Mouse (Mus musculus) left cerebral cortex, adult 18-20 months (tissue): Measurements from ENCODE around the gene Gm7735. TPM values are rescaled to one million over a fixed set of nuclear protein-coding genes. Genes with fewer than 3 reads are reported as not detected.
"Not testable (repeated sequence)": the region's sequence is repeated elsewhere in the genome, so short reads cannot be mapped to it uniquely, and the experiment has no call there.

Source experiments
- DNase-seq, 2 experiments: peaks; one replicate each; pipeline ENCODE4 v3.0.0; 2021 to 2022; ENCODE audit warnings: low spot score in 2 of 2, mixed read lengths in 1 of 2
- long read RNA-seq, 2 experiments: library from polyadenylated mRNA; stranded (forward); transcript quantifications; one replicate each; pipeline ENCODE4 v2.0.0; 2021
- total RNA-seq, 2 experiments: library from RNA; stranded (reverse); gene quantifications; 2 replicates each; pipeline ENCODE4 v1.2.3; 2021

Gm7735 gene
- not detected for total RNA-seq
- long read RNA-seq, experiment 1, result 0 reads
- long read RNA-seq, experiment 2, result 0 reads

- DNase-seq, result not testable (repeated sequence)
Observed at GRCm38 (mm10) chr16:89169190-89169589, at the start of gene Gm7735. TSS of gene Gm7735 (plus strand) at chr16:89169490.

- no peak for DNase-seq
Observed at GRCm38 (mm10) chr16:89140551-89140950, 28.7 kb upstream of the Gm7735 start, which contains the start of gene Gm6358. TSS of gene Gm6358 (plus strand) at chr16:89140851.

GRCm38 (mm10) chr16:89150786-89151185 lies 18.5 kb upstream of the Gm7735 start, which contains the start of gene Gm10061:
TSS of gene Gm10061 (plus strand) at chr16:89151086.
- DNase-seq, result no peak

- no peak for DNase-seq
Observed at GRCm38 (mm10) chr16:89157652-89158051, 11.6 kb upstream of the Gm7735 start, which contains the start of gene Gm9789. TSS of gene Gm9789 (plus strand) at chr16:89157952.

- DNase-seq, result no peak
Observed at GRCm38 (mm10) chr16:89174435-89174834, 5.1 kb downstream of the Gm7735 start, which contains the start of gene 1110057P08Rik. TSS of gene 1110057P08Rik (plus strand) at chr16:89174735.

- DNase-seq, result no peak
Observed at GRCm38 (mm10) chr16:89188621-89189020, 19.3 kb downstream of the Gm7735 start.

GRCm38 (mm10) chr16:89205561-89205960 lies 36.3 kb downstream of the Gm7735 start, which contains the start of gene Krtap20-2:
TSS of gene Krtap20-2 (plus strand) at chr16:89205861.
- no peak for DNase-seq

Other genes with a start within 250 kb of the Gm7735 start
- gene Krtap19-9b, start 237.2 kb upstream of the Gm7735 start, total RNA-seq, result not detected
- gene Krtap16-3, start 206.6 kb upstream of the Gm7735 start, total RNA-seq, result not detected
- gene Krtap22-2, start 158.7 kb upstream of the Gm7735 start, total RNA-seq, result not detected
- gene Gm10229, start 154.2 kb upstream of the Gm7735 start, total RNA-seq, result not detected
- gene Krtap6-1, start 137.8 kb upstream of the Gm7735 start, total RNA-seq, result not detected
- not detected for gene Gm10228, start 128.0 kb upstream of the Gm7735 start, total RNA-seq
- gene Krtap6-5, start 121.6 kb upstream of the Gm7735 start, total RNA-seq, result not detected
- not detected for gene 1110025L11Rik, start 105.5 kb upstream of the Gm7735 start, total RNA-seq
- gene Krtap6-3, start 85.5 kb upstream of the Gm7735 start, total RNA-seq, result not detected
- gene Gm6358, start 28.6 kb upstream of the Gm7735 start, total RNA-seq, result not detected
- gene Gm10061, start 18.4 kb upstream of the Gm7735 start, total RNA-seq, result not detected
- not detected for gene Gm9789, start 11.5 kb upstream of the Gm7735 start, total RNA-seq
- gene 1110057P08Rik, start 5.2 kb downstream of the Gm7735 start, total RNA-seq, result not detected
- not detected for gene Krtap20-2, start 36.4 kb downstream of the Gm7735 start, total RNA-seq
- gene Krtap21-1, start 234.4 kb downstream of the Gm7735 start, total RNA-seq, result not detected